Mouse (Mus musculus): ENCODE measurements around the gene Gm2310. TPM values are rescaled to one million over a fixed set of nuclear protein-coding genes. Genes with fewer than 3 reads are reported as not detected.
"Not testable (repeated sequence)": the region's sequence is repeated elsewhere in the genome, so short reads cannot be mapped to it uniquely, and the experiment has no call there.

Gene Gm2310
- total RNA-seq (2021) = not detected

GRCm38 (mm10) chr15:8519853-8520252 is at the start of gene Gm2310:
Gene Gm2310, minus strand, starts transcription at chr15:8519953.
- DNase-seq = not testable (repeated sequence)

DNA sequence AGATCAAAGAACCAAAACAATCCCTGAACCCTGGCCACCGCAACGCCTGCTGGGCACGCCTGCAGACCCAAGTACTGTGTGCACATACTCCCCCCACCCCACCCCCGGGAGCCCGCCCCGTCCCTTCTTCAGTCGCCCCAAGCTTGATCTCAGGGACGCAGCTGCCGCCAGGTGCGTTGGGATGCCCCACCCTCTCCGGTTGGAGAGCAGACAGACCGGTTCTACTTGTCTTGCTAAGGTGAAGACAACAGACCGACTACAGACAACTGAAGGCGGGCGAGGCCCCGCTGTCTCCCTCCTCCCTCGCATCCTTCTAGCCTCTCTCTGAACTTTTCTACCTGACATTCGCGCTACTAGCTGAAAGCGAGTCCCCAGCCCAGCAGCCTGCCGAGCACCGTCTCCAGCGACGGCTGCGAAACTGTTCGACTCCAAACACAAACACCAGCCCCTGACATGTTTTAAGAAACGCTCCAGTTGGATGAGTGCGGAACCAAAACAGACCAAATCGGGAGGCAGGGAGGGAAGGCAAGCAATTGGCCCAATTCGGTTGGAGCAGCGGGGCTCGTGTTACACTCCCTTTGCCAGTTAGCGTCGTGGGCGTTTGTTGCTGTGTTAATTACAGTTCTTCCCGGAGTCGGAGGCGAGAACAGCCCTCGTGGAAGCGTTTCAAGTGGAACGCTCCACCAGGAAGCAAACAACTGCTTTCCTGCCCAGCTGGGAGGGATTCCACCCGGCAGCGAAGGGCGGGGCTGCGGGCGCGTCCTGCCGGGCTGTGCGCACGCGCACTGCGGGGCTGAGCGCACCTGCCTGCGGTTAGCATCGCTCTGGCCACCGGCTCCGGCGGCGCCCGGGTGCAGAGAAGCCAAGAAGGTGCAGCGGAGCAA is 49.1 kb upstream of the Gm2310 start:
- DNase-seq = peak; percentile 87

DNA sequence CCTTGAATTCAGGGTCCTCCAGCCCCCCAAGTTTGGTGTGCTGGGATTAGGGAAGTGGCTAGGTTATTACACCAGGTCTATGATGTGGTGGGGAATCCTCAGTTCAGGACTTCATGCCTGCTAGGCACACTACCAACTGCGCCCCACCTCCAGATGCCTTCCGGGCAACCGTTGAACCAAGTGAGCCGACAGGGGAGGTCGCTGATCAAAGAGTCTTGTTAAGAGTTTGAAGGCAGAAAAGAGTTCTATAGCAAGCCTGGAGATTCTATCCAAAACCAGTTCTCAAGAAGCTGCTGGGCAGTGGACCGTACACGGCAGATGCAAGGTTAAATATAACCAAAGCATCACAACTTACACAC is 48.5 kb upstream of the Gm2310 start:
- DNase-seq = no peak

DNA sequence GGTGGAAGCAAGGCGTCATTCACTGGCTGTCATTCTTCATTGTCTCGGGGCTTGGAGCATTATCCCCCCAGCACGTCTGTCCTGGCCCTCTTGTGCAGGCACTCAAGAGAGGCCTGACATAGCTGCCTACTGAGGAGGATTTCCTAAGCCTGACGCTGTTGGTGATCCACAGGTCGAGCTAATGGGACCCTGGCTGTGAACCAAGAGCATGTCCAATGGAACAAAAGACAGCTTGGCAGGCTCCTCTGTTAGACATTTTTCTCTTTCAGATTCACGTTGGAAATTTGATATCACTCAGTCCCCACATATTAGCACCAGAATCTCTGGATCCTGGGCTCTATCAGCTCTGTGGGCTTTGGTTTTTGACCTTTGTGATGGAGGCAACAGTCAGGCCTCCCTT is 45.7 kb upstream of the Gm2310 start:
- no peak for DNase-seq

DNA sequence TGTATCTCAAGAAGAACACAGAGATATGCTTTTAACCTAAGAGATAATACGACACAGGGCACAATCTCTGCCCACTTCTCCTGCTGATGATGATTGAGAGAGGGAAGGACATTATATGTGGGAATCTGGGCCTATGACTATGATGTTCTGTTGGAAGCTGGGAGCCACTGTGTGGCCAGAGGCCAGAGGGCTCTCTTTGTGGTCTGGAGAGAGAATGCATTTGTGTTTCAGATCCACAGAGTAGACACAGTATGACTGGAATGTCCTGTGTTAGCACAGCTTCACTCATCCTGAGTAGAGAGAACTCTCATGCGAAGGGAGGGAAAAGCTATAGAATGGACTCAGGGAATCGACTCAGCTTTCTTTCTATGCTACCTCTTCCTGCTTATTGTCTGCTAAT is 44.6 kb upstream of the Gm2310 start:
- DNase-seq = no peak

GRCm38 (mm10) chr15:8563423-8564194 is 43.9 kb upstream of the Gm2310 start:
- no peak for DNase-seq

- DNase-seq = no peak
These were observed 43.0 kb upstream of the Gm2310 start for GRCm38 (mm10) chr15:8562776-8563175.

DNA sequence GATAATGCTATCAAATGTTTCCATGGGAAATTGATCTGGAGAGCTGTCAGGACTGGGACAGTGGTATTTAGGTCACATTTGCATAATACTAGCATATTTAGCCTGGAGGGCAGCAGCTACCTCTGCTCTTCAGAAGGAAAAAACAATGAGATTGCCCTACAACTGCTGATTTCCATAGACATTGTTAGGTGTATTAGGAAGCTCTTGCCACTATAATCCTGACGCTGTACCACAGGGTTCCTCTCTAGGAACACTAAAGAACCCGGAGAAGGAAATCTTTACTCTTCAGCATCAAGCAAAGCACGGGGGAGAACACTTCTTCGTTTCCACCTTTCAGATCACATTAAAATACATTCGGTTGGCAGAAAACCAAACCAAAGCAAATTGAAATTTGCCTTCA is 11.4 kb upstream of the Gm2310 start:
- no peak for DNase-seq

DNA sequence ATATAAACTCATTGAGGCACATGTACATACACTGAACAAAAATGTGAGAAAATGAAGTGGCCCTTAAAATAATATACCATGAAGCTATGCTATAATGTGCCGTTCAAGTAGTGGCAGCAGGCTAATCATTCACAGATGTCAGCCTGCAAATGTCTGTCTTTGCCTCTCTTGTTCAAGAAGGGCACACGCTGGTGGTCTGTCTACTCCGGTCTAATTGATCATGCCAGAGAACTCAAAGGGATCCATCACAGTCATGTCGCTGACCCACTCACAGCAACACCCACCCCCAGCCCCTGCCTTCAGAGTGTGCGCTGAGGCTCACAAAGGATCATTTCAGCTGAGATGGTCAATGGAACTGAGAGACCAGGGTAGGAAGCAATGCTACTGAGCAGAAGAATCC is 6.8 kb downstream of the Gm2310 start:
- DNase-seq = no peak

GRCm38 (mm10) chr15:8511861-8512260 is 7.9 kb downstream of the Gm2310 start:
- peak in 1 of 2 experiments; percentile 3 for DNase-seq

DNA sequence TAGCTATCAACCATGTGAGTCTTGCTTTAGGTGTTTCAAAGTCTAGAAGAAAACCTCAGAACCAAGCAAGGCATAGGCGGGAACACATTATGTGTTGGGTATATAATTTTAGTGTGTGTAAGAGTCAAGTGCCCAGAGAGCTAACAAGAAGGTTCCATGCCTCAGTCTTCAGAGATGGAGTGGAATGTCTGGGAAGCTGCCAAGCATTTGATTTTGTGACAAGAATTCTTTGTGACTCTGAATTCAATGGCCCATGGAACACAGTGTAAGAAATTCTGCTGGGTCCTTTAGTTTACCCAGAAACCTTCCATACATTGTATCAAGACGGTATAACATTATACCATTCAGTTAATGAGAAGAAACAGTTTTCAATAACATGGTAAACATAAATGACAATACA is 17.3 kb downstream of the Gm2310 start:
- DNase-seq = no peak

DNA sequence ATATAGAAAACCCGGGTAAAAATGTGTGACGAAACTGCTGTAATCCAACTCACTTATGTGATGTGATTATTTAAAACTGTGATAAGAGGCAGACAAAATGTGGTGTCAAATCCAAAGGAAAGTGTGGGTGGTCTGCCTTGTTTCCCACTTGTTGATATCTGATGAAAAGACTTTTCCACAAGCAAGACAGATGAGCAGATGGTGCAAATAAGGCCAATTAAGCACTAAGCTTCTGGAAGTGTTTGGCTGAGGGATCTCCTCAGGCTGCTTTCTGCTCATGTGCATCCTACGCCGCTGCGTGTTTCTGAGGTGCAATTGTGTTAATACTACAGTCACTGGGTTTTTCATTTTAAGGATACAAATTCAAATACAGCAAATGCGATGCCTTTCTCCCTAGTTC is 34.5 kb downstream of the Gm2310 start:
- DNase-seq = peak in 1 of 2 experiments; percentile 12

GRCm38 (mm10) chr15:8469006-8469575 is 50.7 kb downstream of the Gm2310 start:
- no peak for DNase-seq

Other genes with a start within 250 kb of the Gm2310 start
- 10 to 100 TPM; 34.0 to 38.4 TPM for gene Nipbl, start 75.5 kb downstream of the Gm2310 start, total RNA-seq (2021)
- 100 to 1,000 TPM; 377 to 416 TPM for gene Slc1a3, start 190.8 kb upstream of the Gm2310 start, total RNA-seq (2021)